Mouse (Mus musculus) MEL (cell line): ENCODE measurements around the gene Rerg.

ENCODE experiments used
- CTCF ChIP-seq, 3 experiments: IDR thresholded peaks in 2 of 3; conservative IDR thresholded peaks in 1 of 3; 2 replicates each; pipeline ENCODE4 v1.5.1; 2011 to 2012; ENCODE audit warnings: low read length in 3 of 3, low read depth in 2 of 3, mild to moderate bottlenecking in 2 of 3, improper control_type of control experiment in 1 of 3, inconsistent platforms in 1 of 3, mixed read lengths in 1 of 3, moderate library complexity in 1 of 3; ENCODE audit not compliant: control insufficient read depth in 1 of 3, insufficient read depth in 1 of 3, poor library complexity in 1 of 3, severe bottlenecking in 1 of 3
- E2F4 ChIP-seq: IDR thresholded peaks from 2 replicates; pipeline ENCODE4 v1.6.1; 2011; ENCODE audit warnings: low read depth, low read length, improper control_type of control experiment, borderline replicate concordance
- EP300 ChIP-seq, 2 experiments: IDR thresholded peaks; 2 replicates each; pipeline ENCODE4 v1.6.1; 2011; ENCODE audit warnings: improper control_type of control experiment in 2 of 2, low read length in 2 of 2, low read depth in 1 of 2, mild to moderate bottlenecking in 1 of 2
- ETS1 ChIP-seq: IDR thresholded peaks from 2 replicates; pipeline ENCODE4 v1.6.1; 2012; ENCODE audit warnings: low read depth, mild to moderate bottlenecking, inconsistent platforms, low read length, improper control_type of control experiment, moderate library complexity
- GATA1 ChIP-seq: IDR thresholded peaks from 2 replicates; pipeline ENCODE4 v1.6.1; 2011; ENCODE audit warnings: low read depth, low read length, improper control_type of control experiment
- JUND ChIP-seq: IDR thresholded peaks from 2 replicates; pipeline ENCODE4 v1.6.1; 2011; ENCODE audit warnings: low read depth, mild to moderate bottlenecking, improper control_type of control experiment, low read length
- MAFK ChIP-seq: IDR thresholded peaks from 2 replicates; pipeline ENCODE4 v1.6.1; 2011; ENCODE audit warnings: low read depth, mild to moderate bottlenecking, low read length, improper control_type of control experiment, borderline replicate concordance
- POLR2A ChIP-seq, 2 experiments: IDR thresholded peaks; 2 replicates each; pipeline ENCODE4 v1.6.1; 2011 to 2012; ENCODE audit warnings: low read length in 2 of 2, mild to moderate bottlenecking in 2 of 2, control low read depth in 1 of 2, improper control_type of control experiment in 1 of 2, low read depth in 1 of 2, moderate library complexity in 1 of 2; ENCODE audit not compliant: control insufficient read depth in 1 of 2, insufficient read depth in 1 of 2, poor library complexity in 1 of 2
- POLR2AphosphoS5 ChIP-seq: IDR thresholded peaks from 2 replicates; pipeline ENCODE4 v1.6.1; 2012; ENCODE audit warnings: low read depth, borderline replicate concordance, mild to moderate bottlenecking, inconsistent platforms, low read length, moderate library complexity, mixed read lengths
- RCOR1 ChIP-seq: IDR thresholded peaks from 2 replicates; pipeline ENCODE4 v1.6.1; 2012; ENCODE audit warnings: low read depth, mild to moderate bottlenecking, inconsistent platforms, low read length, improper control_type of control experiment
- TBP ChIP-seq: IDR thresholded peaks from 2 replicates; pipeline ENCODE4 v1.8.0; 2011; ENCODE audit warnings: low read depth, low read length, improper control_type of control experiment
- TCF12 ChIP-seq: IDR thresholded peaks from 2 replicates; pipeline ENCODE4 v1.6.1; 2014; ENCODE audit warnings: low read depth, mild to moderate bottlenecking, inconsistent platforms, low read length, improper control_type of control experiment, moderate library complexity
- USF1 ChIP-seq: IDR thresholded peaks from 2 replicates; pipeline ENCODE4 v1.6.1; 2014; ENCODE audit warnings: low read depth, mild to moderate bottlenecking, inconsistent platforms, low read length, improper control_type of control experiment, moderate library complexity
- ZC3H11A ChIP-seq: IDR thresholded peaks from 2 replicates; pipeline ENCODE4 v1.6.1; 2012; ENCODE audit warnings: low read depth, mild to moderate bottlenecking, inconsistent platforms, low read length, improper control_type of control experiment

- no peak for TF ChIP-seq CTCF (IDR thresholded peaks at IDR 0.05 in 2 of 3, conservative IDR thresholded peaks at IDR 0.05 in 1 of 3; ENCODE audit: control insufficient read depth in 1 of 3, insufficient read depth in 1 of 3, low read depth in 2 of 3, low read length in 3 of 3, poor library complexity in 1 of 3, severe bottlenecking in 1 of 3)
- no peak for TF ChIP-seq USF1
- TF ChIP-seq POLR2A (IDR thresholded peaks at IDR 0.05; ENCODE audit: control insufficient read depth in 1 of 2, insufficient read depth in 1 of 2, low read depth in 1 of 2, low read length in 2 of 2, poor library complexity in 1 of 2): no peak
- no peak for TF ChIP-seq ETS1
- no peak for TF ChIP-seq TCF12
- no peak for TF ChIP-seq ZC3H11A
- no peak for TF ChIP-seq EP300 (IDR thresholded peaks at IDR 0.05; ENCODE audit: low read depth in 1 of 2, low read length in 2 of 2)
- no peak for TF ChIP-seq MAFK
- TF ChIP-seq POLR2AphosphoS5: no peak
- no peak for TF ChIP-seq E2F4
- TF ChIP-seq GATA1: no peak
- no peak for TF ChIP-seq RCOR1
- TF ChIP-seq JUND: no peak
- no peak for TF ChIP-seq TBP
These were observed 7.2 kb downstream of the Rerg start for GRCm38 (mm10) chr6:137163061-137163460.
